Mouse (Mus musculus) kidney, embryonic 14.5 days (tissue): ENCODE measurements at regions not wholly inside any gene's neighbourhood (a gene's known extent, or its start where the extent isn't known, plus 50 kb on each side); places are given as distances from the start of the nearest gene placed in this dataset.

Experiments
- ATAC-seq: fragments of 200-750 bp; cut with Nextera tagmentation; 2 replicates; pipeline ENCODE4 v1.8.0; 2017; ENCODE audit warnings: moderate number of reproducible peaks, mild to moderate bottlenecking, moderate TSS enrichment, moderate library complexity; ENCODE audit not compliant: low FRiP score, low TSS enrichment
- H3K27ac ChIP-seq: fragments of 300-500 bp; sonication (generic); 2 replicates; pipeline ENCODE4 v1.5.1; 2014; ENCODE audit warnings: low read depth, mild to moderate bottlenecking, low read length, moderate library complexity, mixed read lengths
- H3K27me3 ChIP-seq: fragments of 300-500 bp; sonication (generic); 2 replicates; pipeline ENCODE4 v1.6.1; 2014; ENCODE audit warnings: mild to moderate bottlenecking, low read length; ENCODE audit not compliant: control insufficient read depth, insufficient read depth
- H3K36me3 ChIP-seq: fragments of 300-500 bp; sonication (generic); 2 replicates; pipeline ENCODE4 v1.6.1; 2014; ENCODE audit warnings: low read length, mixed read lengths; ENCODE audit not compliant: control insufficient read depth, insufficient read depth
- H3K4me1 ChIP-seq: fragments of 300-500 bp; sonication (generic); 2 replicates; pipeline ENCODE4 v1.6.1; 2014; ENCODE audit warnings: low read length, mixed read lengths; ENCODE audit not compliant: control insufficient read depth, insufficient read depth
- H3K4me2 ChIP-seq: fragments of 300-500 bp; sonication (generic); replicated peaks from 2 replicates; pipeline ENCODE4 v1.6.1; 2014; ENCODE audit warnings: low read depth, mild to moderate bottlenecking, low read length
- H3K4me3 ChIP-seq: fragments of 300-500 bp; sonication (generic); 2 replicates; pipeline ENCODE4 v1.5.1; 2014; ENCODE audit warnings: mild to moderate bottlenecking, low read length
- H3K9ac ChIP-seq: fragments of 300-500 bp; sonication (generic); 2 replicates; pipeline ENCODE4 v1.6.1; 2014; ENCODE audit warnings: low read depth, mild to moderate bottlenecking, low read length, moderate library complexity
- H3K9me3 ChIP-seq: fragments of 300-500 bp; sonication (generic); 2 replicates; pipeline ENCODE4 v1.6.1; 2016; ENCODE audit warnings: low read length; ENCODE audit not compliant: control insufficient read depth
- WGBS: fragments of 180-500 bp; shearing (Covaris S2); extraction: QIAGEN DNeasy Blood & Tissue Kit; methylation state at CpG from one replicate; pipeline ENCODE4 v1.1.7; 2014; 5-methylcytosine and 5-hydroxymethylcytosine counted together

DNA sequence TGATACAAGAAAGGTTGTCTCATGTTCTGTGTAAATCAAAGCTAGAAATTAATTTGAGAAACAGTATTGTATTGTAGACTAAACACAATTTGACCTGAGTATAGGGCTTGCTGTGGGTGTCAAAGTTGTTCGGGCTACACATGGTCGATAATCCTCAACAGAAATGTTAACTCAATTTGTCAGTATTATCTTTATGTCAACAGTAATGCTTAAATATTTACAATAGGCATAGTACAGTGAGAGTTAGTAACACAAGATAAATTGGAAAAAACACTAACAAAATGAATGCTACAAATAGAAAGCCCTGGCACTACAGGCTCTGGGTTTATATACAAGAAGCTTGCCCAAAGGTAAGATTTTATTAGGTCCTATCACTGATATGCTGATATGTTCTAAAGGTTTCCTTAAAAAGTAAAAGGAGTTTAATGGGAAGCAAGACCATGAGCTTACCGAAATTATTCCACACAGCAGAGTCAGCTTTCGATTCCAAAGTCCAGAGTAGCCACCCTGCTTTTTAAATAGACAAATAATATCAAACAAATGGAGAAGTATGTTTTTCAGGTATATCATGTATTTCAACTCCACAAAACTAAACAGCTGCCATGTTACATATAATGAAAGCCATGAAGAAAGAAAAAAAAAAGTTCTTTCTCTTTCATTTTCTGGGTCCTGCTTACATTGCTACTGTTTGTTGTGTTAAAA, 277.4 kb upstream of the Paip1 start:
- no peak overlapping the region for H3K27ac ChIP-seq
- ATAC-seq: no peak
- H3K4me2 ChIP-seq: no peak overlapping the region
- H3K9me3 ChIP-seq: no peaks in the 10 kb centered on the region
- no peaks in the 10 kb centered on the region for H3K27me3 ChIP-seq
- H3K9ac ChIP-seq: no peak overlapping the region
- WGBS: 79% methylated on average over 4 of the region's 4 CpGs
- no peaks in the 10 kb centered on the region for H3K36me3 ChIP-seq
- H3K4me1 ChIP-seq: no peaks in the 10 kb centered on the region
- H3K4me3 ChIP-seq: no peak overlapping the region

DNA sequence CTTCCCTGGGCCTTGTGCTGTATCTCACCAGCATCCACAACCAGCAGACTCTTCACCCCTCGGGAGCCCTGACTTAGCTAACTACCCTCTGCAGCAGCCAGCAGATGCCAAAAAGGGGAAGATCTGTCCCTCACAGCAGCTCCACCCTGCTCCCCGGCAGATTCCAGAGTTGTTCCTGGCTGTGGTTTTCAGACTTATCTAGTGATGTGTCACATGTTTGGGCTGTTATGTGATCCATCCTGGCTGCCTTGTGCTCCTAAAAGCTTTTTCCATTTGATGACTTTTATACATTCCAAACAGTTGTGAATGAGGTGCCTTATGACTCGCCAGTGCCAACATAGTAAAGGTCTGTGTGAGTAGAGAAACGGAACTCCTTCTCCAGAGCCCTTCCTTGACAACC, 250.6 kb upstream of the Paip1 start:
- ATAC-seq: no peak
- H3K4me2 ChIP-seq: no peak overlapping the region
- 67% methylated on average over 4 of the region's 4 CpGs for WGBS
- H3K9ac ChIP-seq: no peak overlapping the region
- no peak overlapping the region for H3K4me3 ChIP-seq
- H3K9me3 ChIP-seq: no peaks in the 10 kb centered on the region
- no peaks in the 10 kb centered on the region for H3K27me3 ChIP-seq
- H3K36me3 ChIP-seq: no peaks in the 10 kb centered on the region
- no peaks in the 10 kb centered on the region for H3K4me1 ChIP-seq
- H3K27ac ChIP-seq: no peak overlapping the region

DNA sequence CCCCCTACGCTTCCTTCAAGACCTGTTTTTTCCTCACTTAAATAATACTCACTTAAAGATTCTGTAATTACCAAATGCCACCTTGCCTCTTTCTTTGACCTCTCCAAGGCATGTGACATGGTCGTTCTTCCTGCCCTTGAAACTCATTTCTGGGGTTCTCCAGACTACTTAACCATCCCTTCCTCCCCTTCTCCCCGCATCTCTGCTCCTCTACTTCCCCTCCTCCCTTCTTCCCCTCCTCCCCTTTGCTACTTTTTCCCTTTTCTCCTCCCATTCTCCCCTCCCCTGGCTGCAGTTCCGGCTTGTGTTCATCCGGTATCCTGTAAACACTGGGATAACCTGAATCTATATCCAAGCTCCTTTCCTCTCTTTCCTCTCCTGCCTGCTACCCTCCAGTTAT, 250.2 kb upstream of the Paip1 start:
- Histone ChIP-seq H3K27ac (no peak overlapping the region), H3K9me3 (no peaks in the 10 kb centered on the region), H3K4me3 (no peak overlapping the region), H3K4me2 (no peak overlapping the region), H3K36me3 (no peaks in the 10 kb centered on the region), H3K4me1 (no peaks in the 10 kb centered on the region), H3K27me3 (no peaks in the 10 kb centered on the region), H3K9ac (no peak overlapping the region)
- 71% methylated on average over 5 of the region's 5 CpGs for WGBS
- ATAC-seq: 0 out of 2 replicates have a peak, but pooled peaks have one; percentile 29

DNA sequence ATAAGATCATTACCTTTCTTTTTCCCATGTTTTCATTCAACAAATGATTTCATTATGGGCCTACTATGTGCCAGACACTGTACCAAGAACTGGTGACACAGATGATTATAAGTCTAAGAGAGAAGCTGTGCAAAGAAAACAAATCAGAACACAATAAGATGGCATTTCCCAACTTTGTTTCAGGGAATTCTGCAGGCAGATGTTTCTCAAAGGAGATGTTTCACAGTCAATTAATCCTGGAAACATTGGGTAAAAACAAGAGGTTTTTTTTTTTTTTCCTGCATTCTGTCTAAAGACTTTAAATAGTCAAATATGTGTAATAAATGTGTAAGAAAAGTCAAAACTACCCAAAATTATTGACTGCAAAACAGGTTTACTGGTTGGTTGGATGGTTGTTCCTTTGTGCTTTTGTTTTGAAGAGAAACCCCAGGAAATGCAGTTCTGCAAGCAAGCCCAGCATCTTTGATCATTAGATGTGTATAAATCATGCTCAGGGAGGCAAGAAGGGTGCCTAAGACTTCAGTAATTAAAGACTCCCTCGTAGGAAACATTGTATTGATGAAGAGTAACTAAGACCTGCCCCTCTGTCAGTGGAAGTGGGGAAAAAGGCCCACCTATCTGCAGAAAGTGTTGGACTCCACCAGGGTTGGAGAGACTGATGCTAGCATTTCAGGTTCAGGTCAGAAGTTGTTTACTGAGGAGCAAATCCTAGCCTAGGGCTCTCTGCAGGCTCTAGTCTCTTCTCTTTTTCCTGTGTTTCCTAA, 249.1 kb upstream of the Paip1 start:
- ATAC-seq: peak; percentile 76; the same call in 1 of the 2 replicates
- H3K27ac ChIP-seq: no peak overlapping the region

DNA sequence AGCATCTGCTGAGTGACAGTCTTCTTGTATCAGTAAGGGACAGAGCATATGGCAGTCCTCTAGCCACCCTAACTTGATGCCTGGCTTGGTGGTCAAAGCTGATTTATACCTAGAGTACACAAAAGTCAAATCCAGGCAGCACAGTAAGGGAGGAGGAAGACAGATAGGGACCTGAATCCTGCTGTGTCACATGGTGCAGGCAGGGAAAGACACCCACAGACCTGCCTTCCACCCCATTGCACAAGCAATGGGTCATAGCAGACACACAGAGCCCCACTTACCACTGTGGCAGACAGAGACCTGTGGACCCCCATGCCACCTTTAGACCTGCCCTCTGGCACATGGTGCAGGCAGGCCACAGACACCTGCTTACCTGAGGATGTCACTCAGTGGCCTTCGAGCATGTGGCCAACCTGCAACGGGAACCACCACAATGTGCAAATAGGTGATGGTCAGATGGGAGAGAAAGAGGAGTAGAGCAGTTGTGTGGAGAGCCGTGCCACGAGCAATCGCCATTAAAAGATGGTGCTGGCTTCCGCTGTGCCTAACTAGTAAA, 244.0 kb upstream of the Paip1 start:
- no peak for ATAC-seq
- H3K9ac ChIP-seq: no peak overlapping the region
- no peaks in the 10 kb centered on the region for H3K27me3 ChIP-seq
- no peak overlapping the region for H3K4me3 ChIP-seq
- WGBS: 93% methylated on average over 6 of the region's 6 CpGs
- no peaks in the 10 kb centered on the region for H3K9me3 ChIP-seq
- no peak overlapping the region for H3K4me2 ChIP-seq
- no peaks in the 10 kb centered on the region for H3K36me3 ChIP-seq
- no peak overlapping the region for H3K27ac ChIP-seq
- no peaks in the 10 kb centered on the region for H3K4me1 ChIP-seq

More for the DNA sequence above, 249.1 kb upstream of the Paip1 start:
- H3K4me2 ChIP-seq: no peak overlapping the region
- WGBS: 6% methylated on average over 1 of the region's 1 CpGs
- H3K27me3 ChIP-seq: no peaks in the 10 kb centered on the region
- H3K4me1 ChIP-seq: no peaks in the 10 kb centered on the region
- no peak overlapping the region for H3K4me3 ChIP-seq
- no peaks in the 10 kb centered on the region for H3K9me3 ChIP-seq
- H3K36me3 ChIP-seq: no peaks in the 10 kb centered on the region
- no peak overlapping the region for H3K9ac ChIP-seq

DNA sequence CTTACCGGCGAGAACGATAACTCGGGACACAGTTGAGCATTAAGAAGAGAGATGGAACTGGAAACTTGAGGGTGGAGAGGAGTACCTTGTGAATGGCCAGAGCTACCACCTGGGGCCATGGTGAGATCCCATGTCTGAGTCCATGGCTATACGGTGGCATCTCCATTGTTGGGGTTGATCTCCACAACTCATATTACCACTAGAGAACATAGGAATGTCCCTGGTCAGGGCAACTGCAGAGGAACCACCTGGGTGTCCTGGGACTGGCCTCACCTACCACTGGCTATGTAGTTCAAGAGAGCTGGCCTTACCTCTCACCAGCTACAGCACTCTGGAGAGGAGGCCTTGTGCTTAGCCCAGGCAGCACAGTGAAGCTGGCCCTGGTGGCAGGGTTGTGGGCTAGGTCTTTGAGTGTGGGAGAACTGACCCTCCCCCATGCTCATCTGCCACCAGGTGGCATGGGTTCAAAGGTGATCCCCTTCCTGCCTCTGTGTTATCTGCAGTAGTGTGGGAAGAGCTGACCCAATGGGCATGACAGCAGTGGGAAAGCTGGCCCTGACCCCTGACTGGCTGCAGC, 242.7 kb upstream of the Paip1 start:
- Histone ChIP-seq H3K36me3 (no peaks in the 10 kb centered on the region), H3K4me1 (no peaks in the 10 kb centered on the region), H3K27me3 (no peaks in the 10 kb centered on the region), H3K4me3 (no peak overlapping the region), H3K4me2 (no peak overlapping the region), H3K9ac (no peak overlapping the region), H3K27ac (no peak overlapping the region), H3K9me3 (no peaks in the 10 kb centered on the region)
- 92% methylated on average over 5 of the region's 5 CpGs for WGBS
- no peak for ATAC-seq

DNA sequence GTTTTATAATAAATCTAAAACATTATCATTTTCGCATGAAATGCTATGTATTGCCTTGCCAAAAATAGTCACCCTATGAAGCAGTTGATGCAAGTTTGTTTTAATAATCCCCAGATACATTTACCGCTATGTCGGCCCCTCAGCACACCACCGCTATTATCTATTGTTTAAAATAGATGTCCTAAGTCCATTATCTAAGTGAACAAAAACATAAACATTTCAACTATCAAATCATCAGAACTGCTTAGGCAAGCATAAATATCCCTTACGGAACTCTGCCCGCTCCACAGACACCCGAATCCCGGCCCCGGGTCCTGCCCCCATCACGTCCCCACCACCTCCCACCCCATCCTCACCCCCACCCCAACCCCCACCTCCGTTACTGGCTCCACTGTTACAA, 196.8 kb upstream of the Paip1 start:
- no peak for ATAC-seq
- H3K36me3 ChIP-seq: no peaks in the 10 kb centered on the region
- no peaks in the 10 kb centered on the region for H3K9me3 ChIP-seq
- no peak overlapping the region for H3K9ac ChIP-seq
- H3K27me3 ChIP-seq: no peaks in the 10 kb centered on the region
- no peaks in the 10 kb centered on the region for H3K4me1 ChIP-seq
- H3K4me2 ChIP-seq: no peak overlapping the region
- no peak overlapping the region for H3K4me3 ChIP-seq
- H3K27ac ChIP-seq: no peak overlapping the region
- WGBS: 84% methylated on average over 11 of the region's 11 CpGs

DNA sequence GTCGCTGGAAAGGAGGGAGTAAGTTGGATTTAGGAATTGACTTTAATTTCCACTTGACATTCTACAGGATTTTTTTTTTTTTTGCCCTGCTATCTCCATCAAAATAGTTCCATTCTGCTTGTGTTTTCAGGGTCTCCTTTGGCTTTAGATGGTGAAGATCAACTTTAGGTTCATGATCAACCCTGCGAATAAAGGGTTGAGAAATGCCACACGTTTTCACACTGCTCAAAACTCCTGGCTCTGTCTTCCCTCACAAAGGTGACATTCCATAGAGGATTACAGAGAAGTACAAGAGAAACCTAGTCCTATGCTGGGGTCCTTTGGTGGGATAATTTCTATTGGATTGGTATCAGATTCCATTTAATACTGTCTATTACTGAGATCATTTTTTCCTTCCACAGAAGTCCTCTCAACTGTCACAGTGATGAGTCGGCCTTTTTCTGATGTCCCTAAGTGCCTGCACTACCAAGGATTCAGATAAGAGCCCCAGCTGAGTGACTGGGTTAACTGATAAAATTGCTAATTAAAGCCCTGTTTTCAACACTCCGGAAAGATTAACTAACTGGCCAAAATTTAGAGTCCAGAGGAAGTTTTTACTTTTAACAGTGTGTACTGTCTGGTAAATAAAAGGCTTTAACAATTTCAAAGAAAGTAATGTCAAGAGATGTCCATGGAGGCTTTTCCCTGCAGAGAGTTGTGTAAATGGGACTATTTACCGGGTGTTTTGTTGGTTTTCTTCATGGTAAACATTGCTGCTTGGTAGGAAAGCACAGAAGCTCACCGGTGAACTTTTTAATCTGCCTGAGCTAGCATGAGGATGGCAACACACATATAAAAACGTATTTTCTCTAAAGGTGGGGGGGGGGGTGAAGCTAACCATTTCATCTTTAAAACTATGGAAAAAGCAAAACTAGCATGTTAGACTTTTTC, 196.0 kb upstream of the Paip1 start:
- 66% methylated on average over 8 of the region's 8 CpGs for WGBS
- no peaks in the 10 kb centered on the region for H3K4me1 ChIP-seq
- H3K4me2 ChIP-seq: no peak overlapping the region
- no peak overlapping the region for H3K9ac ChIP-seq
- no peaks in the 10 kb centered on the region for H3K27me3 ChIP-seq
- no peak for ATAC-seq
- H3K4me3 ChIP-seq: no peak overlapping the region
- H3K9me3 ChIP-seq: no peaks in the 10 kb centered on the region
- H3K27ac ChIP-seq: no peak overlapping the region
- H3K36me3 ChIP-seq: no peaks in the 10 kb centered on the region
